Mouse (Mus musculus) kidney, postnatal 25 days (tissue): ENCODE measurements around the gene Gpm6b.
A peak's percentile ranks its signal among the peaks of the same experiment; 100 is the strongest.

ENCODE experiments used
- DNase-seq, 2 experiments: peaks; one replicate each; pipeline ENCODE4 v3.0.0; 2021; ENCODE audit warnings: mixed read lengths in 2 of 2

The Gpm6b gene

DNA sequence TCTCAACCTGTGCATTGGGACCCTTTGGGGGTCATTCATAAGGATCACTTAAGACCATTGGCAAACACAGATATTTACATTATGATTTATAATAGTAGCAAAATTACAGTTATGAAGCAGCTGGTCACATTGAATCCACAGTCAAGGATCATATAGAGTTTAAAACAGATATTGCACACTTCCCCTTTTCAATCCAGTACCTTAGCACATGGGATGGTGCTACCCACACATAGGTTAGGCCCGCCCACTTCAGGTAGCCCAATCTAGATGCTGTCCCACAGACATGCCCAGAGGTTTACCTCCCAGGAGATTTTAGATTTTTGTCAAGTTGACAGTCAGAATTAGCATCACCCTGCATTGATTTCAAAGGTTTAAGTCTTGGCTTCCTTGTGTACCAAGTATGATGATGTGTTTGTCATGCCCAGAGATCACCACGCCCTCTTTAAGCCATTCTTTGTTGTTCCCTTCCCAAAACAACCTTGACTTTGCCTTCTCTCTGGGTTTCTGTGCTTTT lies 121.3 kb downstream of the Gpm6b start:
- no peak for DNase-seq

- no peak for DNase-seq
These were observed 121.7 kb downstream of the Gpm6b start for GRCm38 (mm10) chrX:166360455-166360854.

GRCm38 (mm10) chrX:166365458-166366213 lies 126.9 kb downstream of the Gpm6b start:
- DNase-seq, result no peak

DNA sequence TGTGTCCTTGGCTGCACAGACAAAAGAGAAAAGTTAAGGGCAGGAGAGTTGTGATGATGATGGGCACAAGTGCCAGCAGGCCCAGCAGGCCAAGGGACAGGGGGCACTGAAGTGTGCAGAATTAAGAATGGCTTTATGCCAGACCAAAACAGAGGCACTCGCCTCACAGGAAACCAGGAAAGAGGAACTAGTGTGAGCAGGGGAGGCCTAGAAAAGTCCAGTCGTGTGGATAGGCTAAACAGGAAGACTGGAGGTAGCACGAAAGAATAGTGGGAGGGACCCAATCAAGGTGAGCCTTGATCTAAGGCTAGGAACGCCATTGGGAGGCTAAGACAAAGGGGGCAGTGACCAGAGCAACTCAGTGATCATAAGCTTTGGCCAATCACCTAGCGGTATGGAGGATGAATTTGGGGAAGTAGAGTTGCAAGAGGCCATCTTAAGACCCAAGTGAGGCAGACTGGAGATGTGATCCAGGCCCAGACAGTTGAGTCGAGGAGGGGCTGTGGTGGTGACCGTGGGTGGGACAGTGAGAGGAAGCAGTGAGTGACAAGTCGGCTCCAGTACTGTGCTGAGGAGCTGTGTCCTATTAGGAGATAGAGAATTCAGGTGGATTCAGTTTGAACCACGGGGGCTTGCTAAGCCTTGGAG lies 138.1 kb downstream of the Gpm6b start:
- DNase-seq, result no peak

DNA sequence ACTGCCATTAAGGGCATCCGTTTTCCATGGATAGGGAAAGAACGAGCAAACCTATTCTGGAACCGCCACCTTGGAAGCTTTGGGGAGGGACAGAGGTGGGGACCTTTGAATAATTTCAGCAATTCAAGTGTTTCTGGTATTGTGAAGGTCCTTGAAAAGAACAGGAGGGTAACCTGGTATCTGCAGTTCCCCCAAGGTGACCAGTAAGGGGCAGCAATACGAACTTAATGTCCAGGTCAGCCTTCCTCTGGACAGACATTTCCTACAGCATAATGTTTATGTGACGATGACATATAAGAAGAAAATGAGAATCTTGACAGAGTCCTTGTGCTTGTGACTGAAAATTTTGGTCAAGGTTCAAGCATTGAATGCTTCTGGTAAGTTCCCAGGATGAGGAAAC lies 139.9 kb downstream of the Gpm6b start:
- DNase-seq, result no peak

DNA sequence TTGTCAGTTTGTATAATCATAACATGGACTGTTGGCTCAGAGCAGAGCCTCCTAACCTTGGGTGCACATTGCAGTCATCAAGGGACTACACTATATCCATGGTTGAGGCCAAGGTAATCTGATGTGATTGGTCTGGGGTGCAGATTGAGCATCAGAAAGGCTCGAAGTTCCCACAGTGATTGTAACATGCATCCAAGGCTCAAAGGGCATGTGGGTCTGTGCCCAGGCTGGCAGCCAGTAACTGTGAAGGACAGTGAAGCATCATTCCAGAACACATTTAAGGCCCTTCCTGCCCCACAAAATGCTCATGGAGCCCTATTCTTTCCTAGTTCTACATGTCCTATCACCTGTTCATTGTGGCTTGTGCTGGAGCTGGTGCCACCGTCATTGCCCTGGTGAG lies 144.9 kb downstream of the Gpm6b start:
- no peak for DNase-seq

DNA sequence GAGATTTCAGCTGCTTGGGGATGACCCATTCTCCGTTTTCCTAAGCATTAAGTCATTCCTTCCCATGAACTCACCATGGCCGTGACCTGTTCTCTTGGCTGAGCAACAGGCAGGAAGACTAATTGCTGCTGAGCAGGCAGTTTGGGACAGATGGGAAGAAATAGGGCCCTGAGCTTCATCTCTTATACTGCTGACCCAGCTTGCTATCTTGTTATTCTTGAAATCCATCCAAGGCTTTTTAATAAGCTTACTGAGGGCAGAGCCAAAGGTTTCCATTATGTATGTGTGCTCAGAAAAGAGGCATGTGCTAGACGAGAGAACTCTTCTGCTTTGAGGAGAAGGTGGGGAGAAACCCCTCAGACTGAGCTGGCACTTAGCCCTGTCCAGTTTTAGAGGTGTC lies 146.2 kb downstream of the Gpm6b start:
- peak; percentile 46 to 66 for DNase-seq

DNA sequence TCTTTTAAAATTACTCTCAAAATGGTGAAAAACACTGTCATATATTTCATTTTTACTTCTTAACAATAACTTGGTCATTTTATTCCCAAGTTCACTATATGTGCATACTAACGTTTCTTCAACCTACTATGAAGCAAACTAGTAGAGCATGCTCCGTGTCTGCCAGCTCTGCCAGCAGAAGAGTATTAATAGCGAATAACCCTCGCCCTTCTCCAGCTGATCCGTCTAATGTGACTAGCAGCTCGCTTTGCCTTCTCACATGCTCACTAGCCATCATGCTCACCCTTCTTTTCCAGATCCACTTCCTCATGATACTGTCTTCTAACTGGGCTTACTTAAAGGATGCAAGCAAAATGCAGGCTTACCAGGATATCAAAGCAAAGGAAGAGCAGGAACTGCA lies 147.9 kb downstream of the Gpm6b start:
- no peak for DNase-seq

DNA sequence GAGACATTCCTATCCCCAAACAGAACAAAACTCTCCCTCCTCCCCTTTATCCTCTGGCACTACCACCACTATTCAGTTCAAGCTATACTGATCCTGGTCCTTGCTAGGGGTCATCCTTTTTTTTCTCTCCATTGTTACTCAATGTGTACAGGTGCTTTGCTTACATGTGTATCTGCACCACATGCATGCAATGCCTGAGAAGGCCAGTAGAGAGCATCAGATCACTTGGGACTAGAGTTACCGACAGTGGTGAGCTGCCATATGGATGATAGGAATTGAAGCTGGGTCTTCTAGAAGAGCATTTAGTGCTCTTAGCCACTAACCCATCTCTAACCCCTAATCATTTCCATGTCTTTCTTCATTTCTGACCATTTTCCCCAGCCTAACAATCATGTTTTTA lies 155.0 kb downstream of the Gpm6b start:
- DNase-seq, result peak in 1 of 2 experiments; percentile 2

DNA sequence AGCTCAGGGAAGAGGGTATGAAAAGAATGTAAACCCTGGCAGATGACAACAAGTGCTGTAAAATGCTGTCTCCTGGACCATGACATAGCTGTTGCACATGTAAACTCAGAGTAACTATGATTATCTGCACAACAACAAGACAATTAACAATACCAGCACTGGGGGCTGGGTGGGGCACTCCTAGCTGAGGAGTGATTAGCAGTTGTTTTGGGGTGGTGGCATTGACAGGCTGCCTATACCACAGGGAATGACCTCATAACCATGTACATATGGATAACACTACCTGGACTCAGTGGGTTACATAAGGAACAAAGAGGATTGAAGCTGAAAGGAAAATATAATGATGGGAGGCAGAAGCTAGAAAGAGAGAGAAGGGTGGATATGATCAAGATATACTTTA lies 169.2 kb downstream of the Gpm6b start:
- no peak for DNase-seq

DNA sequence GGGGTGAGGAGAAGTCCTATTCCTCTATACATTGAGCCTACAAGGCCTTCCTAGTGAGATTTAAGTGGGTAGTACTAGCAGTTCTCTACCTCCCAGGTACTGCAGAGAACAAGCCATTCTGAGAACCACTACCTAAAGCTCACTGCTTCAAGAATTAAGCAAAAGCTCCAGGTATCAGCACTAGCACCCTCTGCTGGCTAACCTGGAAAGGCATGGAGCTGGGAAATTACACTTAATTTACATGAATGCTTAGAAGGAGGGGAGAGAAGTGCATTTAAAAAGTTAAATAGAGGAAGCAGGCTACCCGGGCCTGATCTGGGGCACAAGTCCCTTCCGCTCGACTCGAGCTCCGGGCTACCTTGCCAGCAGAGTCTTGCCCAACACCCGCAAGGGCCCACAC lies 177.5 kb downstream of the Gpm6b start:
- peak in 1 of 2 experiments; percentile 39 for DNase-seq

DNA sequence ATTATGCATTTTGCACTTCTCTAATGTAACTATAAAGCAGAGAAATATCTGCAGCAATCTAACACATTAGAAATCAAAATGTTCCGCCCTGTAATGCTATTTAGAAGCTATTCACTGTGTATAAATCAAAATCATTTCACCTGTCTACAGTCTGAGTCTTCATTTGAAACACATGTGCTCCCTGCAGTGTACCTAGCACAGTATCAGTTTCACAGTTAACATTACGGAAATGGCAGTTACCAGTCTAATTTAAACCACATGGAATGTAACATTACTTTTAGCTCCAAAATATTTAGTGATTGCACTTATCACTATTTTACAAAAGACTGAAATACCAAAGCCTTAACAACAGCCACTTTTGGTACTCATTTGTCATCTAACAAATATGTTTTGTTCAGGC lies 196.1 kb downstream of the Gpm6b start:
- no peak for DNase-seq
